Mouse (Mus musculus) kidney, postnatal 4 days (tissue): ENCODE data around the gene Il1f5.

ENCODE experiments used
- DNase-seq, 2 experiments: peaks; one replicate each; pipeline ENCODE4 v3.0.0; 2021; ENCODE audit warnings: mixed read lengths in 2 of 2

Il1f5 gene

GRCm38 (mm10) chr2:24276654-24277053 is at the start of gene Il1f5:
Gene Il1f5, plus strand, starts transcription at chr2:24276954.
- DNase-seq = no peak

- no peak for DNase-seq
Observed at GRCm38 (mm10) chr2:24227191-24227590, 49.6 kb upstream of the Il1f5 start.

- DNase-seq = no peak
Observed at GRCm38 (mm10) chr2:24267503-24267902, 9.3 kb upstream of the Il1f5 start.

- no peak for DNase-seq
Observed at GRCm38 (mm10) chr2:24273619-24274018, 3.1 kb upstream of the Il1f5 start.

GRCm38 (mm10) chr2:24275146-24275545 is 1.6 kb upstream of the Il1f5 start:
- no peak for DNase-seq

GRCm38 (mm10) chr2:24290896-24291295 is 14.1 kb downstream of the Il1f5 start, which contains the start of gene Il1f10:
Gene Il1f10, plus strand, starts transcription at chr2:24291196.
- no peak for DNase-seq

- no peak for DNase-seq
Observed at GRCm38 (mm10) chr2:24294616-24295015, 17.9 kb downstream of the Il1f5 start.

GRCm38 (mm10) chr2:24296837-24297236 is 20.1 kb downstream of the Il1f5 start:
- peak; percentile 26 to 34 for DNase-seq

- peak; percentile 2 to 6 for DNase-seq
Observed at GRCm38 (mm10) chr2:24311302-24312001, 34.7 kb downstream of the Il1f5 start.

GRCm38 (mm10) chr2:24316919-24317318 is 40.2 kb downstream of the Il1f5 start:
- no peak for DNase-seq

GRCm38 (mm10) chr2:24317919-24318598 is 41.3 kb downstream of the Il1f5 start:
- DNase-seq = no peak
